Mouse (Mus musculus): ENCODE data around the gene Tspan1.

The Tspan1 gene

DNA sequence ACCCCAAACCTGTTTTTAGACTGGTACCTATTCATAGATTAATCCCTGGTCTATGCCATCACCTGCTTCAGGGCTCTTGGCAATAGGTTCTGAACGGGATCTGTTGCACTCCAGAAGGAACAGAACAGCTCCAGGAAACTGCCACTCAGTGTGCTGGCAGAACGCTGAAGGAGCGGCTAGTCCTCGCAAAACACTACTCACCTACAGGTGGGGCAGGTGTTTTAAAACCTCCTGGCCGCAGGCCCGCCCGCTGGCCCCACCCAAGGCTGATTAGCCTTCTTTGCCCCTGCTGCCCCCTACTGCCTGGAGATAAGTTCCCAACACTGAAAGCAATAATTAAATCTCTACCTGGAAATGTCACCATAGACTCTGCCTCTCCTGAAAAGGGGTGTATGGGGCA is at the start of gene Tspan1:
TSS of gene Tspan1 (minus strand) at position 198 of the 400 bp plus-strand sequence.
- no peak for DNase-seq (ENCODE audit: low read depth, low spot score)

DNA sequence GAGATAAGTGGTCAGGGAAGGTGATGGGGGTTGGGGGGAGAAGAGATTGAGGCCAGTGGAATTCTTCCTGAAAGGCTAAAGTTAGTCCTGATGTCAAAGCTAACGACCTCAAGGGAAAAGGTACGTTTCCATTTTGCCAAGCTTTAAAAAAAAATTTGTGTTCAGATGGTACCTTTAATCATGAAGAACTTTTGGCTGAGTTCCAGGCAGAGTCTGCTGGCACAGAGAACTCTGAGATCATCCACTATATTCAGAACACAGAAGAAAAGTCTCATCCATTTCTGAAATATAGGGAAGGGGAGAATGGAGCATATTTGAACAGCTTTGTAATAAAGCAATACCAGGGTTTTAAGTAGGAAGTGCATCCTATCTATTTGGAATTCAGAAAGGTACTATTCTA is 49.6 kb upstream of the Tspan1 start:
- DNase-seq (ENCODE audit: low read depth, low spot score): no peak

DNA sequence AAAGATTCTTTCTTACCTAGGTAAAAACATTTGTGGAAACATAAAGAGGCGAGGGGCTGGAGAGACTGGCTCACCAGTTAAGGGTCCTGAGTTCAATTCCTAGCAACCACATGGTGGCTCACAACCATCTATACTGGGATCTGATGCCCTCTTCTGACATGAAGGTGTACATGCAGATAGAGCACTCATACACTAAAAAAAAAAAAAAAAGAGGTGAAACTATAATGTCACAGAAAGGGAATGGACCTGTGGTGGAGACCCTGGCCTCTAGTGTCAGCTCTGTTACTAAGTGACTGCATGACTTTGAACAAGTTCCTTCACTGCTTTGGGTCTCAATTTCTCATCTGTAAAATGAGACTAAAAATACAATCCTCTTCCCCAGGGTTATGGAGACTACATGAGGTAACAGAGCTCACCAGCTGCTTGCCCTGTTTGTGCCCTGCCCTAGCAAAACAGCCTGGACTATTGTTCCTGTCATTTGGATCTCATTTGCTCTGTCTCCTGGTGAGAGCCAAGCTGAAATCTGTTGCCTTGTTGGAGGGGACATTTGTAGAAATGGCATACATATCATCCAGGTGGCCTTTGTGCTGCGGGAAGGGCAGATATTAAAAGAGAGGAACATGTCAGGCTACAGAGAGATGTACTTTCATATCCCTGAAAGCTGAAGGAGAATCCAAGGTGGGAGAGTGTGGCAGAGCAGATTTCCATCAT is 48.6 kb upstream of the Tspan1 start:
- DNase-seq (ENCODE audit: low read depth, low spot score): no peak

DNA sequence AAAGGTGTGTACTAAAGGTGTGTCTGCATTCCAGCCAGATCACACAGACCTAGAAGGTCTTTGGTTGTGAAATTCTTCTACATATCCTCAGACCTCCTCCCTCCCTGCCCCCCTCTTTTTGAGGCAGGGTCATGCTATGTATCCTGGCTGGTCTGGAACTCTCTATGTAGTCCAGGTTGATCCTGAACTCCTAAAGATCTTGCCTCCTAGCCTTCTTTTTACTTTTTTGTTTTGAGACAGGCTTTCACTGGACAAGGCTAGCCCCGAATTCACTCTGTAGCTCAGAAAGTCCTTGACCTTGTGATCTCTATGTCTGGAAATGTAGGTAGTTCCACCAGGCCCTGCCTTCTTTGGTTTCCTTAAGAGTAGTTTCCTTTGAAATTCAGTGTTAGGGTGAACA is 41.5 kb upstream of the Tspan1 start:
- no peak for DNase-seq (ENCODE audit: low read depth, low spot score)

DNA sequence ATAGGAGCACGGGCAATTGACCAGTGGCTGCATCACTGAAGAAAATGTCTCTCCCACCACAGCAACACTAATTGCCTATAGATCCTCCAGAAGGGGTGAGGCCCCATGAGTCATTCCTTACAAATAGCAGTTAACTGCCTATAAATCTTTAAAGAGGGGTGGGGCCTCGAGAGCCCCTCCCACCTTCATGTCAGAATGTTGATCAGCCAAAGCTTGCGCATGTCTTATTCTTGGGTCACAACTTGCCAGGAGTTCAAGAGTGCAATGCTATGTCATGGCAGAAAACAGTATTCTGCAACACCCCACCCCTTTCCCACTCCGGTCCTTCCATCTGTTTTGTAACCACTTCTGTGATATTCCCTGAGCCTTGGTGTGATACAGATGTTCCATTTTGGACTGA is 39.1 kb upstream of the Tspan1 start:
- no peak for DNase-seq (ENCODE audit: low read depth, low spot score)

DNA sequence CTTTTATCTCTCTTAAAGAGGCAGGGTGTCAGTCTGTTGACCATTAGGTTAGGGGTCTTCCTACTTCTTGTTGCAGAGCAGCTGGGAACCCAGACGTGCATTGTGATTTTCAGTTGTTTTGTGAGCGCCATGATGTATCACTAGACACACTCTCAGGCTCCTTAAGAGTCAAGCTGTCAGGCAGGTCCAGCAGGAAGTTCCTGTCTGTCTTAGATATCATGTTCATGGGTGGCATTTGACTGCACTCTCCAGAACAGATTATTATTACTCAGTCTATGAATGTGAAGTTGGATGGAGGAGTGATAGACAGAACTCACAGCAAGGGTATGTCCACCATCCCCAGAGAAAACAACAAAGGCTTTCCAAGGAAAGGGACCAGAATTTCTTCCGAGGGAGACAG is 37.0 kb upstream of the Tspan1 start:
- DNase-seq (ENCODE audit: low read depth, low spot score): no peak

DNA sequence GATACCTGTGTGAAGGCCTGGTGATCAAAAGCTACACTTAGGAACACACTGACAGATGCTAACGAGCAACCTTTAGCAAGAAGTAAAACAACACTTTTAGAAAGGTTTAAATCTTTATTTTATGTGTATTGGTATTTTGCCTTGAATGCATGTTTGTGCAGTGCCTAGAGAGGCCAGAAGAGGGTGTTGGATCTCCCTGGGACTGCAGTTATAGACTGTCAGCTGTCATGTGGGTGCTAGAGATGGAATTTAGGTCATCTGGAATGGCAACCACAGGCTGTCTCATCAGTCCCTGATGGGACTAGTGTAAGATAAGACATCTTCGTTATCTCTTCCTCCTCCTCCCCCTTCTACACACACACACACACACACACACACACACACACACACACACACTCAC is 31.0 kb upstream of the Tspan1 start:
- DNase-seq (ENCODE audit: low read depth, low spot score): no peak

DNA sequence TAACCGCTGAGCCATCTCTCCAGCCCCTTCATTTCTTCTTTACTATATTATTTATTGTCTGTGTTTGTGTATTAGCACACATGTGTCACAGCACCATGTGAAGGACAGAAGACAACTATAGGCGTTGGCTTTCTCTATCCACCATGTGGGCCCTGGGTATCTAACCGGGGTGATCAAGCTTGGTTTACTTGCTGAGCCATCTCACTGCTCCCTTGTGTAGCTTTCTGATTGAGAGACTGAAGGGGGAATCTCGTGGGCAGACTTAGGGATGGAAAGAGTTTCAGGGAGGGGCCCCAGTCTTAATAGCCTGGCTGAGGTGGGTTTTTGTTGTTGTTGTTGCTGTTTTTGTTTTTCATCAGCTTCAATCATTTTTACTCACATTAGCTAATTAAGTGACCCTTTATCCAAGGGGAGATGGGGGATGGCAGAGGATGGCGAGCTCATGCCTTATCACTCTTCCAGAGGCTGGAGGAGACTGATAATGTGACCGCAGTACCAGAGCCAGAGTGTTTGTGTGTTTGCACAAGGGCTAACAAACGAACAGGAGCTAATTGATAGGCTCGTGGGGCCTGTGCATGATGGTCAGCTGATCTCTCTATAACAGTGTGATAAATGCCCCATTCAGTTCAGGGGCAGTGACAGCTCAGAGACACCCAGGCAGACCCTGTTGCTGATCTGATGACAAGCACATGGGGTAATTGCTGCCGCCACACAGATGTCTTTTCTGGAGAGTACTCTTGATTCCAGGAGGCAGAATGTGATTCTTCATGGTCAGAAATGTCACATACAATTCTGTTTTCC is 26.4 kb upstream of the Tspan1 start:
- DNase-seq (ENCODE audit: low read depth, low spot score): no peak

DNA sequence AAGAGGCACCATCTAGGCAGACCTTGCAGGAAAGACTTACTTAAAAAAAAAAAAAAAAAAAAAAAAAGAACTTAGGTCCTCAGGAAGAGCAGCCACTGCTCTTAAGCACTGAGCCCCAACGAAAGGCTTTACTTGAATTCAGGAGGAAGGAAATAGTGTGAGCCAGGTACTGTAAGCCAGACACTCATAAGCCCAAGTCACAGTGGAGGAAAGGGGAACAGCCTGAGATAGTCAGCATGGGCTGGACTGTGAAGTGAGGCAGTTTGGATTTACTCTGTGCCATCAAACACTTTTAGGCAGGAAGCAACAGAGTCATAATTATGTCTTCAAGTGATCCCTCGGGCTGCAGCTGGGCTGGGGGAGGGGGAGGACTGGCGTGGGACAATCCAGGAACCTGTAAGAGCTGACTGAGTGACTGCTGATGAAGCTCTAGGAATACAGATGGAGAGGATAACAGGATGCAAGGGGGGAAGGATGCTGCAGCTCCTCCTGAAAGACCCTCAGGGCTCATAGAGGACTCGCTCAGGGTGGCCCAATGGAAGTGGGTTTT is 25.0 kb upstream of the Tspan1 start:
- DNase-seq (ENCODE audit: low read depth, low spot score): no peak

DNA sequence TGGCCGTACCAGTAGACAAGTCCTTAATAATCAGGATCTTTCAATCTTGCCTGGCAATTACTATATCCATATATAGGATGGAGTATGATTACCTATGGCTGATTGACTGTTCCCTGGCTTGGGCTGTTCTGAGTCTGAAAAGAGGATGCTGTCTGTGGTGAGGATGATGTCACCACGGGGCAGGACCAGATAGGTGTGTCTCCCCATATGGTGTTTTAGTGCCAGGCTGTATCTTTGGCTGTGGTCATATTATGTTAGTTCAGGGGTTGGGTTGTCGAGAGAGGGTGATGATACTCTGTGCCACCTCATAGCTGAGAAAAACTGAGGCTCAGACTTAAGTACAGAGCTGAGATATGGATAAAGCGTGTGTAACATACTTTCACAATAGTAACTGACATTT is 17.7 kb upstream of the Tspan1 start:
- DNase-seq (ENCODE audit: low read depth, low spot score): no peak

DNA sequence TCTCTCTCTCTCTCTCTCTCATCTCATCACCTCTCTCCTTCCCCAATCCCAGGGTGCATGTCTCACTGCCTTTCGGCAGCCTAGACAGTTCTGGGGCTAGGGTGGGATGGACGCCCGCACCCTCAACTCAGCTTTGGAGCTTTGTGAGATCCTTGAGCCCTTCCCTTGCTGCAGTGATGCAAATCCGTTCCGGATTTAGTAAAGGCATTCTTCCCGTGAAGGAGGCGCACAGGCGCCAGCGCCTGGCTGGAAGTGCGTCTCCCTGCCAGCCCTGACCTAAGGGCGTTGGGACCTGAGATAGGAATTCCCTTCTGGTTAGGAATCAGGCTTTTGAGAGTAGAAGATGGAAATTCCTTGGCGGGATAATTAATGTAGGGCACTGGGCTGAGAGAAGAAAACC is 15.3 kb upstream of the Tspan1 start:
- DNase-seq (ENCODE audit: low read depth, low spot score): peak; percentile 28

DNA sequence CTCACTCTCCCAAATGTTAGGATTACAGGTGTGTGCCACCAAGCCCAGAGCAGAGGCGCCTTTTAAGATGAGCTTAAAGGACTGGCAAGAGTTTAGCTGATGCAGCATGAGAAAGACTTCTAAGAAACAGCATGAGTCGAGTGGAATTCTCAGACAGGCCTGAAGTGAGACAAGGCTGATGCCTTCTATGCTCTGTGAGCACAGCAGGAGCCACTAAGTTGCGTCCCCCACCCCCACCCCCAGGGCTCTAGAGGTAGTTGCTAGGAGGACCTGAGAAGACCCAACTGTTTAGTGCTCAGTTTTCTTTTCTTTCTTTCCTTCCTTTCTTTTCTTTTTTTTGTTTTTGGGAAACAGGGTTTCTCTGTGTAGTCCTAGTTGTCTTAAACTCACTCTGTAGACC is 14.7 kb upstream of the Tspan1 start:
- no peak for DNase-seq (ENCODE audit: low read depth, low spot score)

DNA sequence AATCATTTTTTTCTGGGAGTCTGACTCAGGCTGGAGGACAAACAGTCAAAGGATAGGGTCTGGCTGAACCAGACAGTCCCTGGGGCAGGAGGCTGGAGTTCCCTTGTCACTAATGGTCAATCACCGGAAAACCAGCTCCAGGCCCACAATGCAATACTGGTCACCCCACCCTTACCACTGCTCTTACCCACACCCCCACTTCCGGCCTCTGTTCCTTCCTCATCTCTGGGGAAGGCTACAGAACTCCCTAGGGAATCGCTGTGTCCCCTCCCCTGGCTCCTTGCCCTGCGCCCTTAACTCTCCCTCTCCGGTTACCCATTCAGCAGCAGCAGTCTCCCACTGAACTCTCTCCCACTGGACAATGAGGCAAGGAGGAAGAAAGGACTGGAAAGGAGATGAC is 9.7 kb upstream of the Tspan1 start:
- DNase-seq (ENCODE audit: low read depth, low spot score): no peak

DNA sequence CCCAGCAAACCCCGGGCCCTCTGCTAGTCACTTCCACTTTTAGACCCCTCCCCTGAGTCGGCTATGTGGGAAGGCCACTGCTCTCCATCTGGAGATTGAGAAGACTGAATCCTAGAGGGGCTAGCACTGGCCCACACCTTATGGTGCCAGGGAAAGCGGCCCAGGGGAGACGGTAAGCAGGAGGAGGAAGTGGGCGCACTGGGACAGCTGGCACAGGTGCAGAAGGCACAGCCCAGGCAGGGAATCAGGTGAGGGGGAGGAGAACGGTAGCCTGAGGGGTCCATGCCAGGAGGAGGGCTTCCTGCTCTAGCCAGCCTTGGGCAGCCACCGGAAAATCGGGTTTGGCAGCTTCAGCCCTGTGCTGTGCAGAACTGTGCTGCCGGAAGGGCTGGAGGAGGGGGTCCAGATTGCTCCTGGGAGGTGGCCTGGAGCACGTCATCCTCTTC is 9.2 kb upstream of the Tspan1 start:
- DNase-seq (ENCODE audit: low read depth, low spot score): no peak

DNA sequence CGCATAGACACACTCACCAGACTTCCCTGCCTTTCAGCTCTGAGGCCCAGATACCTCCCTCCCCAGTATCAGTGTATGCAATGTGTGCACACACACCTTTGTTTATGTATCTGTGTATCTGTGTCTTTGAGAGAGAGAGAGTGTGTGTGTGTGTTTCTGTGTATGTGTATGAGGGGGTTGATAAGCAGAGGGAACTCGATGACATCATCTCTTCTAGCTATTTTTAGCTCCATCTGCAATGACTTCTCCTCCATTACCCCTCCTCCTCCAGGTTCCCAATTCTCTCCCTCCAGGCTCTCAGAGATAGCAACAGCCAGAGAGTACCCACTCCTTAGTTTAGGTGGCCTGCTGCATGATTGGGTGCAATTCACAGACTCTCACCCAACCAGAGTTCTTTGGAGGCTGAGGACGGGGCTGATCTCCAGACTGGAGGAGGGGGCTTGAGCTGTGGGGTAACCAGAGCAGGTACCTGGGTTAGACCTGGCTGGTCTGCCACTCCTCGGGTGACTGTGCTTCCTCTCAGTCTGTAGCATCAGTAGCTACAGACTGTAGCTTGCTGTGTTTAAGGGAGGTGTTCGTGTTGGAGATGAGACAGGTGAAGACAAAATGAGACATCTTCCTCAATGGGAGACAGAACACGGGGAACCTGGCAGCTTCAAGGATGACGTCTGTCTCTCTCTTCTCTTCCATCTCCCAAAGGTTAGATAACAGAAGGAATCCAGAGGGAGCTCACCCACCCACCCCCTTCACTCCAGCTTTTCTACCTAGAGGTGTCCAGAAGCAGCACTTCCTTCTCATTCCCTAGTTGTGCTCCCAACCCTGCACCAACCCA is 8.5 kb upstream of the Tspan1 start:
- no peak for DNase-seq (ENCODE audit: low read depth, low spot score)

DNA sequence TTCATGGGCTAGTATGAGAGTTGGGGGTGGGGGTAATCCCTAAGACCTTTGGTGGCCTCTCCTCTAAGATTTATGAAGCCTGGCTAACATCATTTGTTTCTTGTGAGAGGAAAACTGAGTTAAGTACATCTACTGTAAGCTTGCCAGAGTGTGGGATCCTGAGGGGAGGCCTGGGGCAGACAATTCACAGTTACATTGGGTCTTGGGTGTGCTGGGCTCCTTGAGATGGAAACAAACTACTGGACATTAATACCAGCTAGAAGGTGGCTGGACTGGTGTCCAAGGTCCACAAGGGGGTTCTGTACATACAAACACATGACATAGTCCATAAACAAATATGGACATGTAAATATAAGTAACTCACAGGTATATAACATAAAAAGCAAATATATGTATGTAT is 7.7 kb upstream of the Tspan1 start:
- DNase-seq (ENCODE audit: low read depth, low spot score): no peak

DNA sequence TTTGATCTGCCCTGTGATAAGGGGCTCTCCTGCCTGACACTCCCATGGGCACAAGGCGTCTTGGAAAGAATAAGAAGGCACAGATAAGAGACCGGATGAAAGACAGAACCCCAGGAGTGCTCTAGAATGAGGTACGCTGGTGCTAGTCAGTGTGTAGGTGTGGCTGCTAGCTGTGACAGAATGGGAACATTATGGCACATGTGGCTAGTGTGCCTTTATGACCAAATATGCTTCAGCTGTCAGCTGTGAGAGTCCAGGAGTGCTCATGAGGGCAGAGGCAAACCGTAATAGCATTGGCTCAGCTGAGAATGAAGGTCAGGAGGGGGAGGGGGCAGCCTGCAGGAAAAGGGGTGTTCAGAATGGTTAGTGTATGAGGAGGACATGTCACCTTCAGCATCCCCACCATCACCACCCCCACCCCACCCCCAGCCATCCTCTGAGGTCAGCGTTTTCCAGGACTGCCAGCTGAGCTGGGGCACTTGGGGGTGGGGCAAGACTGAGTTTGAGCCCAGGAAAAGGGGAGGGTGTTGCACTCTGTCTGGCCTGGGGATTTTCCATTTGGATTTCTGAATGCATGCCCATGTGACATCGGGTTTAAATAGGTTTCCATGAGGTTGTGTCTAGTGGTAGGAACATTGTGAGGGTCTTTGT is 7.2 kb upstream of the Tspan1 start:
- no peak for DNase-seq (ENCODE audit: low read depth, low spot score)

DNA sequence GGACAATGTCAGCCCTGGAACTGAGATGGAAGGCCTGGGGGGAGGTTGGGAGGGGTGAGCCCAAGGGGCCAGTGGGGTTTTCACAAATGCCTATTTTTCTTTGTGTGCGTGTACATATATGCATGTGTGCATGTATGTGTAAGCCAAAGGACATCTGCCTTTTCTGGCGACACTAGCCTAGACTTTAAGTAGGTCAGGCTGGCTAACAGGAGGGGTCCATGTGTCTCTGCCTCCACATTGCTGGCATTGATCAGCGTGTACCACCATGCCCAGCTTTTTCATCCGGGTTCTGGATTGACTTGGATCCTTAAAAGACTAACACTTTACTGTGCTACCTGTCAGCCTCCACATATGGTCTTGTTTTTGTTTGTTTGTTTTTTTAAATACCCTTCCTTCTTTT is 6.4 kb upstream of the Tspan1 start:
- DNase-seq (ENCODE audit: low read depth, low spot score): no peak

DNA sequence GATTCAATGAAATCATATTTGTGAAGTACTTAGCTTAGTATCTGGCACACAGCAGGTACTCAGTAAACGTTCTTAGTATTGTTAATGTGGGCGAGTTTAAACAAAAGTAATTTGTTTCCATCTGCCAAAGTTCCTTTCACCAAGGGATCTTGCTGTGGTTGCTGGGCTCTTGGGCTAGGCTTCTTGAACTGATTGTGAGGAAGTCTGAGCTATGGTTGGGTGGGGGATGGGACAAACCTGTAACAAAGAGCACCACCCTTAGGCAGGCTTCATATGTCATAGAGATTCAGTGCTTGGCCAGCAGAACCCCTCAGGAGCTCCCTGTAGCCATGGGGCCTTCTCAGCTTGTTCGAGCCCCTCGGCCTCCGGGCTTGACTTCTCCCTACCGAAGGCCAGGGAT is 5.7 kb upstream of the Tspan1 start, which contains the start of the genes 1700042G07Rik and Gm49337:
TSS of gene 1700042G07Rik (plus strand) at position 301 of the 400 bp plus-strand sequence.
TSS of gene Gm49337 (plus strand) at position 313 of the 400 bp plus-strand sequence.
- DNase-seq (ENCODE audit: low read depth, low spot score): no peak

DNA sequence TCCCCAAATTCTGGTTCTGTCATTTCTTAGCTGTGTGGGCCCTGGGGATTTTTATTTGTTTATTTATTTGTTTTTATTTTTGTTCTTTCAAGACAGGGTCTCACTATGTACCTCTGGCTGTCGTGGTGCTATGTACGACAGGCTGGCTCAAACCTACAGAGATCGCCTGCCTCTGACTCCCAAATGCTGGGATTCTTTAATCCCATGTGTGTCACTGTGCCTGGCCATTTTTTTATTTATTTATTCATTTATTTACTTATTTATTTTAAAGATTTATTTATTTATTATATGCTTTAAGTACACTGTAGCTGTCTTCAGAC is 1.9 kb upstream of the Tspan1 start:
- no peak for DNase-seq (ENCODE audit: low read depth, low spot score)

DNA sequence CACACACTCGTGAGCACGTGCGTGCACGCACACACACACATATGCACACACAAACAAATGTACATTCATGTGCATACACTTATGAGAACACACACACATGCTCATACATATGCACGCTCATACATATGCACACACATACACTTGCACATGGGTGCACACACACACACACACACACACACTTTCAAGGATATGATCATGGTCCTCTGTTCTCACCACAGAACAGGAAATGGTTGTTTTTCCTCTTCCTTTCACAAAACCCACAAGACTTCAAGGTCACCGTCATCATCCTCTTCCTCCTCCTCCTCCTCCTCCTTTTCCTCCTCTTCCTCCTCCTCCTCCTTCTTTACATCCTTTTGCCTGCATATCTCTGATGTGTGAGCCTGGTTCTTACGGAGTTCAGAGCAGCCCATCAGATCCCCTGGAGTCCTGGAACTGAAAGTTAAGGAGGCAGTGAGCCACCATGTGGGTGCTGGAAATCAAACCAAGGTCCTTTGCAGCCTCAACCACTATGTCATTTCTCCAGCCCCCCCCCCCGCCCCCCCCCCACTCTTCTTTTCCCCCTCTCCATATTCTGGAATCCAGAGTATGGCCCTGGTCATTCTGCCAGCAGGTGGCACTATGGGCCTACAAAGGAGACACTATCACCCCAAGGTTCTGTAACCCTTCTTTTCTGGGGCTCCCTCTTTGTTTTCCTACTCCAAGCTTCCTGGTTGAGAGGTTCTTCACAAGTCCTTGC is 1.4 kb upstream of the Tspan1 start:
- DNase-seq (ENCODE audit: low read depth, low spot score): no peak

Measured in WW6 (cell line).